Mouse (Mus musculus): ENCODE data around the gene Rimbp2. TPM values are rescaled to one million over a fixed set of nuclear protein-coding genes. Genes with fewer than 3 reads are reported as not detected.

The Rimbp2 gene
- total and polyA plus RNA-seq, 3 experiments = not detected

DNA sequence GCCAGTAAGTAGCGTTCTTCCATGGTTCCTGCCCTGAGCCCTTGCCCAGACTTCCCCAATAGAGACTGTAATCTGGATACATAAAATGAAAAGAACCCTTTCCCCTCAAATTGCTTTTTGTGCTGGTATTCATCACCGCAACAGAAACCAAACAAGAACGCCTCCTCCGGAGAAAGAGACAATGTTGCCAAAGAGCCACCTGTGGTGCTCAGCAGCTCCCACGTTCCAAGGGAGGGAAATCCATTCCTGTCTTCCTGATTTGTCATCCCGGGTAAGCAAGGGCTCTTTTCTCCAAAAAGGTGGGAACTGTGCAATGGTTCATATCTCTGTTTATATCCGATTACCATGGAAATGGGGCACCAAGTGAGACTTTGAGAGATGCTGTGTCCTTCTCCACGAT, 119.2 kb downstream of the Rimbp2 start:
- Histone ChIP-seq H3K27me3 (ENCODE audit: control insufficient read depth in 1 of 2, insufficient read depth in 2 of 2, low read length in 2 of 2) (no peaks in the 10 kb centered on the region), H3K36me3 (ENCODE audit: control insufficient read depth in 1 of 2, insufficient read depth in 2 of 2, low read length in 2 of 2) (no peaks in the 10 kb centered on the region), H3K4me3 (ENCODE audit: control insufficient read depth in 1 of 2, insufficient read depth in 1 of 2, low read depth in 2 of 2, low read length in 2 of 2) (no peak overlapping the region), H3K79me2 (ENCODE audit: control insufficient read depth, insufficient read depth, low read length, poor library complexity) (no peaks in the 10 kb centered on the region), H3K9me3 (replicated peaks; ENCODE audit: insufficient read depth, low read length) (no peaks in the 10 kb centered on the region), H3K4me1 (ENCODE audit: control insufficient read depth in 1 of 2, insufficient read depth in 2 of 2, low read length in 2 of 2) (no peaks in the 10 kb centered on the region), H3K9ac (ENCODE audit: control insufficient read depth, low read depth, low read length, poor library complexity, severe bottlenecking) (no peak overlapping the region), H3K27ac (ENCODE audit: control insufficient read depth, low read depth, low read length) (no peak overlapping the region)
- DNase-seq (ENCODE audit: low read depth, low spot score) = no peak
- TF ChIP-seq POLR2A (IDR thresholded peaks at IDR 0.05; ENCODE audit: control insufficient read depth in 1 of 2, insufficient read depth in 1 of 2, low read depth in 1 of 2, low read length in 2 of 2, poor library complexity in 1 of 2) = no peak
- TF ChIP-seq E2F4 (IDR thresholded peaks at IDR 0.05; ENCODE audit: borderline replicate concordance, low read depth, low read length) = no peak
- no peak for TF ChIP-seq USF1 (IDR thresholded peaks at IDR 0.05; ENCODE audit: low read depth, low read length)
- TF ChIP-seq UBTF (IDR thresholded peaks at IDR 0.05; ENCODE audit: borderline replicate concordance, insufficient read depth, low read depth, low read length) = no peak
- no peak for TF ChIP-seq POLR2AphosphoS5 (IDR thresholded peaks at IDR 0.05; ENCODE audit: borderline replicate concordance, low read depth, low read length)
- no peak for TF ChIP-seq HCFC1 (IDR thresholded peaks at IDR 0.05; ENCODE audit: low read depth, low read length)
- TF ChIP-seq CTCF (IDR thresholded peaks at IDR 0.05 in 2 of 3, conservative IDR thresholded peaks at IDR 0.05 in 1 of 3; ENCODE audit: control insufficient read depth in 1 of 3, insufficient read depth in 1 of 3, low read depth in 2 of 3, low read length in 3 of 3, poor library complexity in 1 of 3, severe bottlenecking in 1 of 3) = no peak
- no peak for TF ChIP-seq ETS1 (IDR thresholded peaks at IDR 0.05; ENCODE audit: low read depth, low read length)
- no peak for TF ChIP-seq RAD21 (IDR thresholded peaks at IDR 0.05; ENCODE audit: low read depth, low read length)
- TF ChIP-seq JUND (IDR thresholded peaks at IDR 0.05; ENCODE audit: low read depth, low read length) = no peak

DNA sequence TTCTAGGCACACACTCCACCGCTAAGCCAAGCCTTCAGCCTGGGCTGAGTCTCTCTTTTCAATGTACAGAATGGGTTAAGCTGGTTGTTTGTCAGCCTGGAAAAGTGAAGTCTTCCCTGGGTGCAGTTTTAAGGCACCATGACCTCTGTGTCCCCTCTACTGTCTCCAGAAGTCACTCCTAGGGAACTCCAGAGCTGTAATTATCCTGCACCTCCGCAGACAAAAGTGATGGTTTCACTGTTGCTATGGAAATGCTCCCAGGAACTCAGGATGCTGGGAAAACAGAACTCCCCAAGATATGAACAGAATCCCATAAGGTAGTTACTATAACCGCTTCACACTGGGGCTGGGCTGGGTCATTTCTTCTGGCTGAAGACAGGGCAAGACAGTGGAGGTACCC, 130.4 kb downstream of the Rimbp2 start:
- Histone ChIP-seq H3K4me3 (ENCODE audit: control insufficient read depth in 1 of 2, insufficient read depth in 1 of 2, low read depth in 2 of 2, low read length in 2 of 2) (no peak overlapping the region), H3K9ac (ENCODE audit: control insufficient read depth, low read depth, low read length, poor library complexity, severe bottlenecking) (no peak overlapping the region), H3K4me1 (ENCODE audit: control insufficient read depth in 1 of 2, insufficient read depth in 2 of 2, low read length in 2 of 2) (no peaks in the 10 kb centered on the region), H3K27me3 (ENCODE audit: control insufficient read depth in 1 of 2, insufficient read depth in 2 of 2, low read length in 2 of 2) (no peaks in the 10 kb centered on the region), H3K9me3 (replicated peaks; ENCODE audit: insufficient read depth, low read length) (no peaks in the 10 kb centered on the region; the same call in 1 of the 2 replicates), H3K79me2 (ENCODE audit: control insufficient read depth, insufficient read depth, low read length, poor library complexity) (no peaks in the 10 kb centered on the region), H3K36me3 (ENCODE audit: control insufficient read depth in 1 of 2, insufficient read depth in 2 of 2, low read length in 2 of 2) (no peaks in the 10 kb centered on the region), H3K27ac (ENCODE audit: control insufficient read depth, low read depth, low read length) (no peak overlapping the region)
- TF ChIP-seq ZMIZ1 (IDR thresholded peaks at IDR 0.05; ENCODE audit: low read depth, low read length) (no peak), USF2 (IDR thresholded peaks at IDR 0.05; ENCODE audit: borderline replicate concordance in 1 of 2, insufficient read depth in 1 of 2, low read depth in 1 of 2, low read length in 2 of 2) (no peak), CHD2 (IDR thresholded peaks at IDR 0.05; ENCODE audit: low read length) (no peak), SMC3 (IDR thresholded peaks at IDR 0.05; ENCODE audit: low read depth, low read length) (no peak), TAL1 (IDR thresholded peaks at IDR 0.05; ENCODE audit: low read length) (no peak), ETS1 (IDR thresholded peaks at IDR 0.05; ENCODE audit: low read depth, low read length) (no peak), CTCF (IDR thresholded peaks at IDR 0.05 in 2 of 3, conservative IDR thresholded peaks at IDR 0.05 in 1 of 3; ENCODE audit: control insufficient read depth in 1 of 3, insufficient read depth in 1 of 3, low read depth in 2 of 3, low read length in 3 of 3, poor library complexity in 1 of 3, severe bottlenecking in 1 of 3) (no peak), ELF1 (IDR thresholded peaks at IDR 0.05; ENCODE audit: low read depth, low read length) (no peak), NELFE (IDR thresholded peaks at IDR 0.05; ENCODE audit: low read depth, low read length) (no peak), NRF1 (IDR thresholded peaks at IDR 0.05; ENCODE audit: insufficient read depth, low read depth, low read length, poor library complexity, severe bottlenecking) (no peak), MAFK (IDR thresholded peaks at IDR 0.05; ENCODE audit: borderline replicate concordance, low read depth, low read length) (no peak), ZC3H11A (IDR thresholded peaks at IDR 0.05; ENCODE audit: low read depth, low read length) (no peak), MXI1 (IDR thresholded peaks at IDR 0.05; ENCODE audit: low read depth, low read length) (no peak), E2F4 (IDR thresholded peaks at IDR 0.05; ENCODE audit: borderline replicate concordance, low read depth, low read length) (no peak), GABPA (IDR thresholded peaks at IDR 0.05; ENCODE audit: low read depth, low read length) (no peak)
- no peak for DNase-seq (ENCODE audit: low read depth, low spot score)

All from MEL (cell line).